Mouse (Mus musculus) liver, embryonic 15.5 days (tissue): ENCODE data around the gene Gm28557. TPM values are rescaled to one million over a fixed set of nuclear protein-coding genes. Genes with fewer than 3 reads are reported as not detected.
A peak's percentile ranks its signal among the peaks of the same experiment; 100 is the strongest.

Experiments used
- ATAC-seq: fragments of 200-750 bp; cut with Nextera tagmentation; 2 replicates; pipeline ENCODE4 v1.8.0; 2017; ENCODE audit warnings: moderate number of reproducible peaks, mild to moderate bottlenecking, moderate library complexity; ENCODE audit not compliant: insufficient read depth
- H3K27ac ChIP-seq: fragments of 300-500 bp; sonication (generic); replicated peaks from 2 replicates; pipeline ENCODE4 v1.5.1; 2015; ENCODE audit warnings: mild to moderate bottlenecking, inconsistent platforms
- H3K27me3 ChIP-seq: fragments of 300-500 bp; sonication (generic); 2 replicates; pipeline ENCODE4 v1.6.1; 2015; ENCODE audit warnings: mild to moderate bottlenecking, inconsistent platforms
- H3K36me3 ChIP-seq: fragments of 300-500 bp; sonication (generic); replicated peaks from 2 replicates; pipeline ENCODE4 v1.6.1; 2015; ENCODE audit warnings: moderate library complexity, mild to moderate bottlenecking, inconsistent platforms
- H3K4me1 ChIP-seq: fragments of 300-500 bp; sonication (generic); replicated peaks from 2 replicates; pipeline ENCODE4 v1.6.1; 2015; ENCODE audit warnings: inconsistent platforms
- H3K4me2 ChIP-seq: fragments of 300-500 bp; sonication (generic); 2 replicates; pipeline ENCODE4 v1.6.1; 2015; ENCODE audit warnings: moderate library complexity, mild to moderate bottlenecking, inconsistent platforms
- H3K4me3 ChIP-seq: fragments of 300-500 bp; sonication (generic); replicated peaks from 2 replicates; pipeline ENCODE4 v1.5.1; 2015; ENCODE audit warnings: mild to moderate bottlenecking, inconsistent platforms
- H3K9ac ChIP-seq: fragments of 300-500 bp; sonication (generic); 2 replicates; pipeline ENCODE4 v1.6.1; 2015; ENCODE audit warnings: moderate library complexity, mild to moderate bottlenecking, inconsistent platforms
- H3K9me3 ChIP-seq: fragments of 300-500 bp; sonication (generic); replicated peaks from 2 replicates; pipeline ENCODE4 v1.6.1; 2016; ENCODE audit warnings: inconsistent platforms
- WGBS: fragments of 180-500 bp; shearing (Covaris S2); methylation state at CpG from one replicate; pipeline ENCODE4 v1.1.7; 2015; ENCODE audit warnings: mixed read lengths; ENCODE audit not compliant: insufficient replicate concordance; 5-methylcytosine and 5-hydroxymethylcytosine counted together
- polyA plus RNA-seq: library from polyadenylated mRNA; unstranded; fragments of >200 nt; fragmentation: Nextera tagmentation; extraction: Ambion mirVana; gene quantifications from 2 replicates; pipeline ENCODE4 v1.2.1, GENCODE M21; 2015

Gm28557 gene
- polyA plus RNA-seq, 1 experiment from 2014 or later = 1.6 TPM

GRCm38 (mm10) chr13:67090154-67090553, 18.2 kb downstream of the Gm28557 start:
- Histone ChIP-seq H3K9ac (no peak overlapping the region), H3K4me3 (no peak overlapping the region), H3K9me3 (no peaks in the 10 kb centered on the region), H3K27ac (no peak overlapping the region), H3K36me3 (no peaks in the 10 kb centered on the region), H3K27me3 (no peaks in the 10 kb centered on the region), H3K4me2 (no peak overlapping the region), H3K4me1 (no peaks in the 10 kb centered on the region)
- WGBS = 28% methylated on average over 1 of the region's 1 CpGs
- no peak for ATAC-seq

GRCm38 (mm10) chr13:67081946-67082345, 26.5 kb downstream of the Gm28557 start:
- H3K4me1 ChIP-seq = peaks cover 17% of the 10 kb centered on the region
- no peaks in the 10 kb centered on the region for H3K27me3 ChIP-seq
- H3K27ac ChIP-seq = peak overlapping the region; percentile 82
- H3K4me2 ChIP-seq = peak overlapping the region; percentile 80
- WGBS = 37% methylated on average over 1 of the region's 1 CpGs
- no peak overlapping the region for H3K9ac ChIP-seq
- ATAC-seq = no peak
- H3K4me3 ChIP-seq = peak overlapping the region; percentile 66; the same call in 1 of the 2 replicates
- H3K36me3 ChIP-seq = no peaks in the 10 kb centered on the region
- no peaks in the 10 kb centered on the region for H3K9me3 ChIP-seq

GRCm38 (mm10) chr13:67081142-67081713, 27.2 kb downstream of the Gm28557 start:
- peak overlapping the region; percentile 66 for H3K4me3 ChIP-seq
- H3K4me1 ChIP-seq = peaks cover 17% of the 10 kb centered on the region
- WGBS = under 1% methylated on average over 24 of the region's 24 CpGs
- peak overlapping the region; percentile 53 for H3K9ac ChIP-seq
- H3K27me3 ChIP-seq = no peaks in the 10 kb centered on the region
- H3K4me2 ChIP-seq = peak overlapping the region; percentile 80
- peak overlapping the region; percentile 82 for H3K27ac ChIP-seq
- no peaks in the 10 kb centered on the region for H3K36me3 ChIP-seq
- H3K9me3 ChIP-seq = no peaks in the 10 kb centered on the region
- peak; percentile 100 for ATAC-seq

- Histone ChIP-seq H3K4me2 (no peak overlapping the region), H3K9me3 (no peaks in the 10 kb centered on the region), H3K4me3 (no peak overlapping the region), H3K36me3 (peaks cover 17% of the 10 kb centered on the region), H3K9ac (no peak overlapping the region), H3K27me3 (no peaks in the 10 kb centered on the region), H3K4me1 (peaks cover 16% of the 10 kb centered on the region), H3K27ac (no peak overlapping the region)
- WGBS = 84% methylated on average over 2 of the region's 2 CpGs
- ATAC-seq = no peak
These were observed 31.2 kb downstream of the Gm28557 start for GRCm38 (mm10) chr13:67077244-67077643.

- WGBS = 71% methylated on average over 2 of the region's 2 CpGs
- ATAC-seq = no peak
- Histone ChIP-seq H3K27ac (no peak overlapping the region), H3K27me3 (no peaks in the 10 kb centered on the region), H3K4me2 (no peak overlapping the region), H3K9ac (no peak overlapping the region), H3K4me3 (no peak overlapping the region), H3K4me1 (no peaks in the 10 kb centered on the region), H3K9me3 (0 out of 2 replicates have a peak, but pooled peaks cover 2% of the 10 kb centered on the region), H3K36me3 (peaks cover 30% of the 10 kb centered on the region)
These were observed 35.6 kb downstream of the Gm28557 start for GRCm38 (mm10) chr13:67072786-67073185.

- peaks cover 4% of the 10 kb centered on the region for H3K36me3 ChIP-seq
- H3K9ac ChIP-seq = no peak overlapping the region
- WGBS = 75% methylated on average over 8 of the region's 8 CpGs
- H3K27ac ChIP-seq = no peak overlapping the region
- H3K4me3 ChIP-seq = no peak overlapping the region
- ATAC-seq = no peak
- no peaks in the 10 kb centered on the region for H3K9me3 ChIP-seq
- H3K4me2 ChIP-seq = no peak overlapping the region
- no peaks in the 10 kb centered on the region for H3K27me3 ChIP-seq
- H3K4me1 ChIP-seq = peaks cover 10% of the 10 kb centered on the region
These were observed 43.0 kb downstream of the Gm28557 start for GRCm38 (mm10) chr13:67065386-67065785.

GRCm38 (mm10) chr13:67062427-67062826, 46.0 kb downstream of the Gm28557 start:
- ATAC-seq = no peak
- no peaks in the 10 kb centered on the region for H3K27me3 ChIP-seq
- no peak overlapping the region for H3K9ac ChIP-seq
- no peaks in the 10 kb centered on the region for H3K9me3 ChIP-seq
- no peak overlapping the region for H3K27ac ChIP-seq
- no peak overlapping the region for H3K4me3 ChIP-seq
- H3K4me2 ChIP-seq = no peak overlapping the region
- peaks cover 15% of the 10 kb centered on the region for H3K4me1 ChIP-seq
- no peaks in the 10 kb centered on the region for H3K36me3 ChIP-seq
- WGBS = 54% methylated on average over 7 of the region's 7 CpGs

- peak; percentile 100 for ATAC-seq
- no peaks in the 10 kb centered on the region for H3K27me3 ChIP-seq
- peak within 1 kb of the TSS; percentile 73 for H3K9ac ChIP-seq
- WGBS = 0% methylated on average over 27 of the region's 27 CpGs
- no peaks in the 10 kb centered on the region for H3K9me3 ChIP-seq
- peak within 1 kb of the TSS; percentile 83 for H3K4me2 ChIP-seq
- peak within 1 kb of the TSS; percentile 95 for H3K27ac ChIP-seq
- no peaks in the 10 kb centered on the region for H3K36me3 ChIP-seq
- H3K4me1 ChIP-seq = peaks cover 15% of the 10 kb centered on the region
- peak within 1 kb of the TSS; percentile 84 for H3K4me3 ChIP-seq
These were observed 47.5 kb downstream of the Gm28557 start, which contains the start of gene Zfp712 for GRCm38 (mm10) chr13:67060786-67061358. Zfp712 (minus strand) TSS chr13:67061170.

GRCm38 (mm10) chr13:67060161-67060785, 48.1 kb downstream of the Gm28557 start:
- Histone ChIP-seq H3K27ac (peak overlapping the region; percentile 95), H3K4me1 (peaks cover 15% of the 10 kb centered on the region), H3K4me3 (peak overlapping the region; percentile 84), H3K27me3 (no peaks in the 10 kb centered on the region), H3K36me3 (no peaks in the 10 kb centered on the region), H3K9ac (peak overlapping the region; percentile 73), H3K4me2 (peak overlapping the region; percentile 83), H3K9me3 (no peaks in the 10 kb centered on the region)
- ATAC-seq = peak; percentile 43
- WGBS = 4% methylated on average over 12 of the region's 12 CpGs
